Mouse (Mus musculus): ENCODE results near the gene Zmym3. TPM values are rescaled to one million over a fixed set of nuclear protein-coding genes. Genes with fewer than 3 reads are reported as not detected.
"Not testable (repeated sequence)": the region's sequence is repeated elsewhere in the genome, so short reads cannot be mapped to it uniquely, and the experiment has no call there.

The Zmym3 gene
- polyA plus RNA-seq, 1 experiment from 2014 or later: 67.9 TPM

- Histone ChIP-seq H3K9ac (replicated peaks; ENCODE audit: low read length) (no peak overlapping the region), H3K9me3 (ENCODE audit: control insufficient read depth, low read length) (no peaks in the 10 kb centered on the region), H3K36me3 (ENCODE audit: control insufficient read depth, insufficient read depth, low read length) (no peaks in the 10 kb centered on the region), H3K4me3 (replicated peaks; ENCODE audit: low read depth, low read length) (no peak overlapping the region), H3K27me3 (ENCODE audit: control insufficient read depth, insufficient read depth, low read length) (peaks cover 13% of the 10 kb centered on the region; the same call in 1 of the 2 replicates), H3K4me1 (ENCODE audit: control insufficient read depth, insufficient read depth, low read length) (no peaks in the 10 kb centered on the region), H3K4me2 (ENCODE audit: low read length) (no peak overlapping the region), H3K27ac (replicated peaks; ENCODE audit: low read depth, low read length) (no peak overlapping the region)
- no peak for DNase-seq
- no peak for ATAC-seq (ENCODE audit: low FRiP score, low TSS enrichment)
- 23% methylated on average over 18 of the region's 18 CpGs for WGBS
Observed at GRCm38 (mm10) chrX:101383455-101383854, 37.2 kb downstream of the Zmym3 start.

DNA sequence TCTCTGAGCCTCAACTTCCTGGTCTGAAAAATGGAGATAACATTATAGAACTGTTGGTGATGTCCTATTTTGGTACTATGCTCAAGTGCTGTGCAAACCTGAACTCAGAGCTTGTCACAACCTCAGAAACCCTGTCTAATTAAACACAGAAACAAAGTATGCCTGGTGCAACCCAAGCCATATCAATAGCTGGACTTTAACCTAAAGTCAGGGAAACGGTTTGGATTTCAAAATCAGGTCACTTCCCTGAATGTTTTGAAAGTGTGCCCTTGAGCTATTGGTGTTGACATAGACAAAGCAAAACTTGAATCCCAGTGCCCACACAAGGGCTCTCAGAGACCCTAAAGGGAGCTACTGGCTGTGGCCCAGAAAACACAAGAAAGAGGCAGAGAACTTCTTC lies 40.9 kb downstream of the Zmym3 start:
- H3K27ac ChIP-seq (replicated peaks; ENCODE audit: low read depth, low read length): no peak overlapping the region
- WGBS: 91% methylated on average over 1 of the region's 1 CpGs
- no peaks in the 10 kb centered on the region for H3K9me3 ChIP-seq (ENCODE audit: control insufficient read depth, low read length)
- no peaks in the 10 kb centered on the region for H3K36me3 ChIP-seq (ENCODE audit: control insufficient read depth, insufficient read depth, low read length)
- H3K9ac ChIP-seq (replicated peaks; ENCODE audit: low read length): no peak overlapping the region
- DNase-seq (no peak), ATAC-seq (ENCODE audit: low FRiP score, low TSS enrichment) (no peak)
- no peak overlapping the region for H3K4me3 ChIP-seq (replicated peaks; ENCODE audit: low read depth, low read length)
- no peaks in the 10 kb centered on the region for H3K4me1 ChIP-seq (ENCODE audit: control insufficient read depth, insufficient read depth, low read length)
- no peak overlapping the region for H3K4me2 ChIP-seq (ENCODE audit: low read length)
- H3K27me3 ChIP-seq (ENCODE audit: control insufficient read depth, insufficient read depth, low read length): peaks cover 13% of the 10 kb centered on the region; the same call in 1 of the 2 replicates

GRCm38 (mm10) chrX:101377076-101377475 lies 43.6 kb downstream of the Zmym3 start:
- H3K4me2 ChIP-seq (ENCODE audit: low read length): no peak overlapping the region
- ATAC-seq (ENCODE audit: low FRiP score, low TSS enrichment) (no peak), DNase-seq (no peak)
- H3K9me3 ChIP-seq (ENCODE audit: control insufficient read depth, low read length): no peaks in the 10 kb centered on the region
- H3K27ac ChIP-seq (replicated peaks; ENCODE audit: low read depth, low read length): no peak overlapping the region
- no peaks in the 10 kb centered on the region for H3K4me1 ChIP-seq (ENCODE audit: control insufficient read depth, insufficient read depth, low read length)
- 57% methylated on average over 4 of the region's 4 CpGs for WGBS
- no peaks in the 10 kb centered on the region for H3K36me3 ChIP-seq (ENCODE audit: control insufficient read depth, insufficient read depth, low read length)
- H3K4me3 ChIP-seq (replicated peaks; ENCODE audit: low read depth, low read length): no peak overlapping the region
- H3K9ac ChIP-seq (replicated peaks; ENCODE audit: low read length): no peak overlapping the region
- H3K27me3 ChIP-seq (ENCODE audit: control insufficient read depth, insufficient read depth, low read length): no peaks in the 10 kb centered on the region

- no peak within 1 kb of the TSS for H3K9ac ChIP-seq (replicated peaks; ENCODE audit: low read length)
- no peaks in the 10 kb centered on the region for H3K9me3 ChIP-seq (ENCODE audit: control insufficient read depth, low read length)
- no peak within 1 kb of the TSS for H3K4me2 ChIP-seq (ENCODE audit: low read length)
- WGBS: 82% methylated on average over 7 of the region's 7 CpGs
- no peaks in the 10 kb centered on the region for H3K4me1 ChIP-seq (ENCODE audit: control insufficient read depth, insufficient read depth, low read length)
- no peak within 1 kb of the TSS for H3K27ac ChIP-seq (replicated peaks; ENCODE audit: low read depth, low read length)
- no peak within 1 kb of the TSS for H3K4me3 ChIP-seq (replicated peaks; ENCODE audit: low read depth, low read length)
- no peaks in the 10 kb centered on the region for H3K36me3 ChIP-seq (ENCODE audit: control insufficient read depth, insufficient read depth, low read length)
- no peaks in the 10 kb centered on the region for H3K27me3 ChIP-seq (ENCODE audit: control insufficient read depth, insufficient read depth, low read length)
- ATAC-seq (ENCODE audit: low FRiP score, low TSS enrichment) (no peak), DNase-seq (no peak)
Observed at GRCm38 (mm10) chrX:101376190-101376968, 44.3 kb downstream of the Zmym3 start, which contains the start of gene Gjb1. Gjb1 (plus strand) TSS chrX:101376378.

GRCm38 (mm10) chrX:101372946-101373345 lies 47.7 kb downstream of the Zmym3 start:
- Histone ChIP-seq H3K4me2 (ENCODE audit: low read length) (no peak overlapping the region), H3K9me3 (ENCODE audit: control insufficient read depth, low read length) (no peaks in the 10 kb centered on the region), H3K27ac (replicated peaks; ENCODE audit: low read depth, low read length) (no peak overlapping the region), H3K36me3 (ENCODE audit: control insufficient read depth, insufficient read depth, low read length) (no peaks in the 10 kb centered on the region), H3K9ac (replicated peaks; ENCODE audit: low read length) (no peak overlapping the region), H3K27me3 (ENCODE audit: control insufficient read depth, insufficient read depth, low read length) (no peaks in the 10 kb centered on the region), H3K4me1 (ENCODE audit: control insufficient read depth, insufficient read depth, low read length) (no peaks in the 10 kb centered on the region), H3K4me3 (replicated peaks; ENCODE audit: low read depth, low read length) (no peak overlapping the region)
- DNase-seq: no peak
- WGBS: 60% methylated on average over 5 of the region's 5 CpGs
- ATAC-seq (ENCODE audit: low FRiP score, low TSS enrichment): no peak

DNA sequence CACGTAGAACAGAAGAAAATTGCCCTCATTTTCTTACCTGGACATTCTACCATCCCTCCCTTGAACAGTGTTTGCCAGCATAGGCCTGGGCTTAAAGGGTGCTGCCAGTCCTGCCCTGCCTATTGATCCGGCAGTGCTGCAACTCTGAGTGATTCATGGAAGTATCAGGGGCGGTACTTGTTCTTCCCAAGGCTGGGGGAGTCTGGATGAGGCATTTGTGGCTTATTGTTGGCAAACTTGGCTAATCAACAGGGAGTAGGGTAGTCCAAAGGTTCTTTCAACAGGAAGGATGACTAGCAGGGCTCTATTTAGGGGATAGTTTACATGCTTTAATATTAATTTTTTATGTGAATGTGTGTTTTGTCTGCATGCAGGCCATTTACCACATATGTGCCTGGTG lies 50.1 kb downstream of the Zmym3 start:
- ATAC-seq (ENCODE audit: low FRiP score, low TSS enrichment) (no peak), DNase-seq (no peak)
- Histone ChIP-seq H3K4me3 (replicated peaks; ENCODE audit: low read depth, low read length) (no peak overlapping the region), H3K27ac (replicated peaks; ENCODE audit: low read depth, low read length) (no peak overlapping the region), H3K27me3 (ENCODE audit: control insufficient read depth, insufficient read depth, low read length) (no peaks in the 10 kb centered on the region), H3K9ac (replicated peaks; ENCODE audit: low read length) (no peak overlapping the region), H3K9me3 (ENCODE audit: control insufficient read depth, low read length) (no peaks in the 10 kb centered on the region), H3K4me2 (ENCODE audit: low read length) (no peak overlapping the region), H3K36me3 (ENCODE audit: control insufficient read depth, insufficient read depth, low read length) (no peaks in the 10 kb centered on the region), H3K4me1 (ENCODE audit: control insufficient read depth, insufficient read depth, low read length) (no peaks in the 10 kb centered on the region)
- 67% methylated on average over 3 of the region's 3 CpGs for WGBS

- no peaks in the 10 kb centered on the region for H3K36me3 ChIP-seq (ENCODE audit: control insufficient read depth, insufficient read depth, low read length)
- no peak for DNase-seq
- no peaks in the 10 kb centered on the region for H3K9me3 ChIP-seq (ENCODE audit: control insufficient read depth, low read length)
- ATAC-seq (ENCODE audit: low FRiP score, low TSS enrichment): no peak
- H3K27me3 ChIP-seq (ENCODE audit: control insufficient read depth, insufficient read depth, low read length): no peaks in the 10 kb centered on the region
- no peak overlapping the region for H3K4me2 ChIP-seq (ENCODE audit: low read length)
- H3K27ac ChIP-seq (replicated peaks; ENCODE audit: low read depth, low read length): no peak overlapping the region
- H3K4me3 ChIP-seq (replicated peaks; ENCODE audit: low read depth, low read length): no peak overlapping the region
- no peaks in the 10 kb centered on the region for H3K4me1 ChIP-seq (ENCODE audit: control insufficient read depth, insufficient read depth, low read length)
- WGBS: 76% methylated on average over 7 of the region's 7 CpGs
- H3K9ac ChIP-seq (replicated peaks; ENCODE audit: low read length): no peak overlapping the region
Observed at GRCm38 (mm10) chrX:101369001-101369400, 51.6 kb downstream of the Zmym3 start.

DNA sequence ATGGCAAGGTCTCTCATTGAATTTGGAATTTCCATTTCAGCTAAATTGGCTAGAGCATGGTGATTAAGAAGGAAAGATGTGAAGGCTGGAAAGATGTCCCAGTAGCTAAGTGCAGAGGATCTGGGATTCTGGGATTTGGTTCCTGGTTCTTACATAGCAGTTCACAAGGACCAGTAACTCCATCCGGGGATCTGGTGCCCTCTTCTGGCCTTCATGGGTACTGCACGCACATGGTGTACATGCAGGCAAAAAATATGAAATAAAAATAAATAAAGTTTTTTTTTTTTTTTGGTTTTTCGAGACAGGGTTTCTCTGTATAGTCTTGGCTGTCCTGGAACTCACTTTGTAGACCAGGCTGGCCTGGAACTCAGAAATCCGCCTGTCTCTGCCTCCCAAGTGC lies 61.7 kb downstream of the Zmym3 start:
- not testable (repeated sequence) for DNase-seq; H3K36me3 ChIP-seq (ENCODE audit: control insufficient read depth, insufficient read depth, low read length); H3K9ac ChIP-seq (replicated peaks; ENCODE audit: low read length); H3K4me3 ChIP-seq (replicated peaks; ENCODE audit: low read depth, low read length); H3K27me3 ChIP-seq (ENCODE audit: control insufficient read depth, insufficient read depth, low read length); H3K4me2 ChIP-seq (ENCODE audit: low read length); ATAC-seq (ENCODE audit: low FRiP score, low TSS enrichment); H3K27ac ChIP-seq (replicated peaks; ENCODE audit: low read depth, low read length); H3K9me3 ChIP-seq (ENCODE audit: control insufficient read depth, low read length); H3K4me1 ChIP-seq (ENCODE audit: control insufficient read depth, insufficient read depth, low read length)
- 65% methylated on average over 4 of the region's 4 CpGs for WGBS

Data from midbrain, embryonic 14.5 days (tissue).